Mouse (Mus musculus) intestine, postnatal 0 days (tissue): ENCODE results near the gene Dlgap3. TPM values are rescaled to one million over a fixed set of nuclear protein-coding genes. Genes with fewer than 3 reads are reported as not detected.
A peak's percentile ranks its signal among the peaks of the same experiment; 100 is the strongest.

ENCODE experiments used
- ATAC-seq: fragments of 200-750 bp; cut with Nextera tagmentation; 2 replicates; pipeline ENCODE4 v1.8.0; 2017; ENCODE audit warnings: mild to moderate bottlenecking, moderate TSS enrichment, moderate library complexity
- H3K27ac ChIP-seq: fragments of 300-500 bp; sonication (generic); 2 replicates; pipeline ENCODE4 v1.5.1; 2014; ENCODE audit warnings: mild to moderate bottlenecking, low read depth, low read length, moderate library complexity
- H3K27me3 ChIP-seq: fragments of 300-500 bp; sonication (generic); replicated peaks from 2 replicates; pipeline ENCODE4 v1.6.1; 2014; ENCODE audit warnings: low read length, mixed read lengths; ENCODE audit not compliant: control insufficient read depth, insufficient read depth
- H3K36me3 ChIP-seq: fragments of 300-500 bp; sonication (generic); 2 replicates; pipeline ENCODE4 v1.6.1; 2014; ENCODE audit warnings: mild to moderate bottlenecking, moderate library complexity; ENCODE audit not compliant: control insufficient read depth, insufficient read depth
- H3K4me1 ChIP-seq: fragments of 300-500 bp; sonication (generic); replicated peaks from 2 replicates; pipeline ENCODE4 v1.6.1; 2014; ENCODE audit warnings: antibody characterized with exemption, low read length, mixed read lengths; ENCODE audit not compliant: control insufficient read depth, insufficient read depth
- H3K4me2 ChIP-seq: fragments of 300-500 bp; sonication (generic); replicated peaks from 2 replicates; pipeline ENCODE4 v1.6.1; 2014; ENCODE audit warnings: low read depth, mild to moderate bottlenecking, moderate library complexity
- H3K4me3 ChIP-seq: fragments of 300-500 bp; sonication (generic); 2 replicates; pipeline ENCODE4 v1.5.1; 2014; ENCODE audit warnings: low read depth, low read length
- H3K9ac ChIP-seq: fragments of 300-500 bp; sonication (generic); 2 replicates; pipeline ENCODE4 v1.6.1; 2014; ENCODE audit warnings: mild to moderate bottlenecking, low read depth, low read length
- H3K9me3 ChIP-seq: fragments of 300-500 bp; sonication (generic); 2 replicates; pipeline ENCODE4 v1.6.1; 2016; ENCODE audit warnings: mixed run types; ENCODE audit not compliant: control insufficient read depth
- CTCF ChIP-seq: sonication (generic); IDR thresholded peaks from 2 replicates; pipeline ENCODE4 v1.5.1; 2016; ENCODE audit warnings: low read depth, mild to moderate bottlenecking, control low read depth, antibody characterized with exemption, moderate library complexity
- WGBS: fragments of 180-500 bp; shearing (Covaris S2); extraction: QIAGEN DNeasy Blood & Tissue Kit; methylation state at CpG from one replicate; pipeline ENCODE4 v1.1.7; 2014; 5-methylcytosine and 5-hydroxymethylcytosine counted together
- polyA plus RNA-seq: library from polyadenylated mRNA; unstranded; fragments of >200 nt; fragmentation: Nextera tagmentation; extraction: Ambion mirVana; gene quantifications from 2 replicates; pipeline ENCODE4 v1.2.1, GENCODE M21; 2015

Dlgap3 gene
- polyA plus RNA-seq, 1 experiment from 2014 or later, result 0.46 TPM

DNA sequence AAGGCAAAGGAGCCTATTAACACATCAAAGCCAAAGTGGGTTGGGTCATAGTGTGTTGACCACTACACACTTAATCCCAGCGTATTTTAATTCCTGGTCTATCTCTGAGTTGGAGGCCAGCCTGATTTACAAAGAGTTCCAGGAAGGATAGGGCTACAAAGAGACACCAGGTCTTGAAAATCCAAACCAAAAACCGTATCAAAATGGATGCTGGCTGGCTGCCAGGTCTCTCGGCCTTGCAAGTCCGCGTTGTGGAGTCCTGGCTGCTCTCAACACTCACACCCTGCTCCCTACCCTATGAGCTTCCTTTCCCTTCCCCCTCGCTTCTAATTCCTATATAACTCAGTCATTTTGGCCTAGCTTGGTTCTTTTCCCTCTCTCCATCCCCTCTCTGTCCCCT, 30.5 kb upstream of the Dlgap3 start:
- H3K4me3 ChIP-seq, result no peak overlapping the region
- H3K4me2 ChIP-seq, result no peak overlapping the region
- ATAC-seq, result no peak
- H3K4me1 ChIP-seq, result no peaks in the 10 kb centered on the region
- WGBS, result 49% methylated on average over 6 of the region's 6 CpGs
- H3K27me3 ChIP-seq, result no peaks in the 10 kb centered on the region
- no peaks in the 10 kb centered on the region for H3K36me3 ChIP-seq
- no peak for TF ChIP-seq CTCF
- no peak overlapping the region for H3K9ac ChIP-seq
- no peaks in the 10 kb centered on the region for H3K9me3 ChIP-seq
- no peak overlapping the region for H3K27ac ChIP-seq

DNA sequence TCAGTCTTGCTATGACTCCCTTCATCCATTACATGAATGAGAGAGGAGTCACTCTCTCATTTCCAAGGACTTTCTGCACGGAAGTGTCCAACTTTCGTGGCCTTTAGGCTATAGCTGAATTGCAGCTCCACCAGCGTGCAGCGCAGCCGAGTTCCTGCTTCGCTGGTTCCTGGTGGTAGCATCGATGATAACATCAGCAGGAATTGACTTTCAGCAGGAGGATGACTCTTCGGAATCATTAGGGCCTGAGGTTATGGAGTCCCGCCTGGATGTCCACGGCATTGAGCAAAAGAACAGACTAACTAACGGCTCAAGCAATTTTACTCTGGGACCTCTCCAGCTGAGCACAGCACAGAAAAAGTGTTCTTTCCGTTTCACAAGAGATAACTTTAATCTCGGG, 19.0 kb upstream of the Dlgap3 start:
- 81% methylated on average over 13 of the region's 13 CpGs for WGBS
- no peak for ATAC-seq
- Histone ChIP-seq H3K27ac (no peak overlapping the region), H3K27me3 (no peaks in the 10 kb centered on the region), H3K4me2 (no peak overlapping the region), H3K4me3 (no peak overlapping the region), H3K4me1 (no peaks in the 10 kb centered on the region), H3K9me3 (no peaks in the 10 kb centered on the region), H3K36me3 (no peaks in the 10 kb centered on the region), H3K9ac (no peak overlapping the region)
- TF ChIP-seq CTCF, result no peak

DNA sequence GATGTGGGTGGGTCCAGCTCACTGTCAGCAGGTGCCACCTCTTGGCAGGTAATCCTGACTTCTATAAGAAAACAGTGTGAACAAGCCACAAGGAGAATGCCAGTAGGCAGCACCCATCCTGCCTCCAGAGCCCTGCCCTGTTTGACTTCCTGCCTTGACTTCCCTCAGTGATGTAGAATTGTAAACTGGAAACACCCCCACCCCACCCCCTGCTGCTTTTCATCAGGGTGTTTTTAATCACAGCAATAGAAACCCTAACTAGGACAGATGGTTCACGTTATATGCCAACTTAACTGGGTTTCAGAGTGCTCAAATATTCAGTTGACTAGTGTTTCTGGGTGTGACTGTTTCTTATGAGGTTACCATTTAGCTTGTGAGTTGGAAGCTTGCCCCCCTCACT, 15.7 kb upstream of the Dlgap3 start:
- TF ChIP-seq CTCF, result no peak
- Histone ChIP-seq H3K4me1 (no peaks in the 10 kb centered on the region), H3K9ac (no peak overlapping the region), H3K36me3 (no peaks in the 10 kb centered on the region), H3K27me3 (no peaks in the 10 kb centered on the region), H3K9me3 (no peaks in the 10 kb centered on the region), H3K4me2 (no peak overlapping the region), H3K4me3 (no peak overlapping the region), H3K27ac (no peak overlapping the region)
- whole genome bisulfite sequencing, result 58% methylated on average over 1 of the region's 1 CpGs
- no peak for ATAC-seq

DNA sequence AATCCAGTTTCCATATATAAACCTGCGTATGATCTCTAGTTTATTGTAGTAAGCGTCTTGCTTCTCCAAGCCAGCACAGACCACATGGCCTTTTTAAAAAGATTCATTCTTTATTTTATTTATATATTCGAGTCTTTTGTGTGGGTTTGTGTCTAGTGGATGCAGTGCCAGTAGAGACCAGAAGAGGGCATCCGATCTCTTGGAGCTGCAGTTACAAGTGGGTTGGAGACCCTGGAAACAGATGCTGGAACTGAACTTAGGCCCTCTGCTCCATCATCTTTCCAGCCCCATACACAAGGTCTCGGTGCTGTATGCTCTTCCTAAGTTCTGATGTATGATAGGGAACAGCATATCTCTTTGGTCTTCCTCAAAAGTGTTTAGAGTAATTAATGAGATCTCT, 13.2 kb upstream of the Dlgap3 start:
- WGBS, result 65% methylated on average over 5 of the region's 5 CpGs
- H3K36me3 ChIP-seq, result no peaks in the 10 kb centered on the region
- H3K9me3 ChIP-seq, result no peaks in the 10 kb centered on the region
- no peak overlapping the region for H3K27ac ChIP-seq
- H3K9ac ChIP-seq, result no peak overlapping the region
- H3K4me3 ChIP-seq, result no peak overlapping the region
- TF ChIP-seq CTCF, result peak; percentile 32
- H3K27me3 ChIP-seq, result no peaks in the 10 kb centered on the region
- ATAC-seq, result no peak
- H3K4me2 ChIP-seq, result no peak overlapping the region
- H3K4me1 ChIP-seq, result no peaks in the 10 kb centered on the region

DNA sequence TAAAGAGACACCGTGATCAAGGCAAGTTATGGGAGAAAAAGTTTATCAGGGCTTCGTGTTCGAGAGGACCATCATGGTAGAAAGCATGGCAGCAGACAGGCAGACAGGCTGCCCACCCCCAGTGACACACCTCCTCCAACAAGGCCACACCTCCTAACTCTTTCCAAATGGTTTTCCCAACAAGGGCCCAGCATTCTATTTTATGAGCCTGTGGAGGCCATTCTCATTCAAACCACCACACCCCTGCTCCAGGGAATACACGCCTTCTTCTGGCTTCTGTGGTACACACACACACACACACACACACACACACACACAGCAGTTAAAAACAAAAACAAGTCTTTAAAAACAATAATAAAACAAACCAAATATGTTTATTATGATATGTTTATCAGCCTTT, 11.3 kb upstream of the Dlgap3 start:
- WGBS, result 75% methylated on average over 4 of the region's 4 CpGs
- no peaks in the 10 kb centered on the region for H3K4me1 ChIP-seq
- H3K4me2 ChIP-seq, result no peak overlapping the region
- no peaks in the 10 kb centered on the region for H3K36me3 ChIP-seq
- no peak overlapping the region for H3K27ac ChIP-seq
- no peaks in the 10 kb centered on the region for H3K9me3 ChIP-seq
- no peak overlapping the region for H3K4me3 ChIP-seq
- H3K9ac ChIP-seq, result no peak overlapping the region
- no peak for ATAC-seq
- no peaks in the 10 kb centered on the region for H3K27me3 ChIP-seq
- no peak for TF ChIP-seq CTCF

DNA sequence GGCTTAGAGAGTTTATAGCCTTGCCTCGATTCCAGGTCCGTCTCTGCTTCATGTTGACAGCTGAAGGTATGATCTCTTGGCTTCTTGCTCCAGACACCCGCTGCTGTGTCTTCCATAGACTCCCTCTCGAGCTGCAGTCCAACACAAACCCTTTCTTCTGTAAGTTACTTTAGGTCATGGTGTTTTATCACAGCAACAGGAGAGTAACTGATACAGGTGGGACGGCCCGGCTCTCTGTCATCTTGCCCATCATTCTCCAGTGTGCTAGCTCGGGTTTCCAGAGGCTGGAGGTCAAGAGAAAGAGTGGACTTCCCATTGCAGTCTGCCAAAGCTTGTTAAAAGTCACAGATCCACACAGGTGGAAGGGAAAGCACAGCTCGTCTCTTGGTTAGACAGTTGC, 5.1 kb upstream of the Dlgap3 start:
- Histone ChIP-seq H3K9ac (no peak overlapping the region), H3K9me3 (no peaks in the 10 kb centered on the region), H3K4me1 (peaks cover 4% of the 10 kb centered on the region; the same call in 1 of the 2 replicates), H3K27me3 (peaks cover 20% of the 10 kb centered on the region; the same call in 1 of the 2 replicates), H3K27ac (no peak overlapping the region), H3K4me3 (no peak overlapping the region), H3K4me2 (no peak overlapping the region), H3K36me3 (no peaks in the 10 kb centered on the region)
- ATAC-seq, result no peak
- no peak for TF ChIP-seq CTCF
- 55% methylated on average over 8 of the region's 8 CpGs for WGBS

DNA sequence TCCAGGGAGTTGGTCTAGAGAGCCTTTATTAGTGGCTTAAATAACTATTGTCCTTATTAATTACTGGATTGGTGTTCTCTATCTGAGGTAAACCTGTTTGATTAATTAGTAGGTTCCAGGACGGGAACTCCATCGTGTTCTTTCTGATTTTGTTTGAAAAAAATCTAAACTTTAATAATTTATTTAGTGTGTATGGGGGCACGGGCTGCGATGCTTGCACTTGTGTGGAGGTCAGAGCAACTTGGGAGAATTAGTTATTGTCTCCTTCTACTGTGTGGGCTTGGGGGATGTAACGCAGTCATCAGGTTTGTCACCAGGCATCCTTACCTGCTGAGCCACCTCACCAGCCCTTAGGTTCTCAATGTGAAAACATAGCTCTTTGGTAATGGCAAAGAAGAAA, 1.9 kb upstream of the Dlgap3 start:
- H3K4me2 ChIP-seq, result no peak overlapping the region
- no peak overlapping the region for H3K4me3 ChIP-seq
- no peak for ATAC-seq
- H3K36me3 ChIP-seq, result no peaks in the 10 kb centered on the region
- no peaks in the 10 kb centered on the region for H3K9me3 ChIP-seq
- no peak for TF ChIP-seq CTCF
- H3K27me3 ChIP-seq, result peaks cover 35% of the 10 kb centered on the region; the same call in 1 of the 2 replicates
- H3K4me1 ChIP-seq, result peaks cover 4% of the 10 kb centered on the region; the same call in 1 of the 2 replicates
- 71% methylated on average over 5 of the region's 5 CpGs for WGBS
- no peak overlapping the region for H3K9ac ChIP-seq
- H3K27ac ChIP-seq, result no peak overlapping the region
